Mouse (Mus musculus) adrenal gland, postnatal 10 days (tissue): Measurements from ENCODE around the gene Best2. TPM values are rescaled to one million over a fixed set of nuclear protein-coding genes. Genes with fewer than 3 reads are reported as not detected.
A peak's percentile ranks its signal among the peaks of the same experiment; 100 is the strongest.

ENCODE experiments used
- DNase-seq: peaks from one replicate; pipeline ENCODE4 v3.0.0; 2021; ENCODE audit warnings: mixed read lengths
- long read RNA-seq, 2 experiments: library from polyadenylated mRNA; stranded (forward); transcript quantifications; one replicate each; pipeline ENCODE4 v2.0.0; 2021
- total RNA-seq, 2 experiments: library from RNA; stranded (reverse); gene quantifications; 2 replicates each; pipeline ENCODE4 v1.2.3; 2021

Best2 gene
- not detected for total RNA-seq
- long read RNA-seq, experiment 1, result 0 reads
- long read RNA-seq, experiment 2, result 0 reads

- DNase-seq, result no peak
Measured at GRCm38 (mm10) chr8:85014431-85014830, at the start of gene Best2. TSS of gene Best2 (minus strand) at chr8:85014531.

GRCm38 (mm10) chr8:85062603-85063002 lies 48.3 kb upstream of the Best2 start:
- DNase-seq, result no peak

GRCm38 (mm10) chr8:85059879-85060616 lies 45.7 kb upstream of the Best2 start, which contains the start of gene Fbxw9:
TSS of gene Fbxw9 (plus strand) at chr8:85060055.
- peak; percentile 93 for DNase-seq

- no peak for DNase-seq
Measured at GRCm38 (mm10) chr8:85057367-85057766, 43.0 kb upstream of the Best2 start.

GRCm38 (mm10) chr8:85043619-85044018 lies 29.3 kb upstream of the Best2 start:
- no peak for DNase-seq

GRCm38 (mm10) chr8:85037681-85038531 lies 23.6 kb upstream of the Best2 start:
- peak; percentile 68 for DNase-seq

GRCm38 (mm10) chr8:85037366-85037680 lies 23.0 kb upstream of the Best2 start:
- no peak for DNase-seq

- DNase-seq, result peak; percentile 94
Measured at GRCm38 (mm10) chr8:85036718-85037365, 22.5 kb upstream of the Best2 start, which contains the start of gene Tnpo2. TSS of gene Tnpo2 (plus strand) at chr8:85036915.

GRCm38 (mm10) chr8:85036381-85036717 lies 22.0 kb upstream of the Best2 start:
- DNase-seq, result no peak

- peak; percentile 49 for DNase-seq
Measured at GRCm38 (mm10) chr8:85035728-85036310, 21.5 kb upstream of the Best2 start.

GRCm38 (mm10) chr8:85035165-85035727 lies 20.9 kb upstream of the Best2 start:
- DNase-seq, result no peak

- DNase-seq, result peak; percentile 83
Measured at GRCm38 (mm10) chr8:85034764-85035163, 20.4 kb upstream of the Best2 start.

- DNase-seq, result no peak
Measured at GRCm38 (mm10) chr8:85033867-85034266, 19.5 kb upstream of the Best2 start.

- DNase-seq, result no peak
Measured at GRCm38 (mm10) chr8:85032622-85033311, 18.4 kb upstream of the Best2 start.

GRCm38 (mm10) chr8:85029271-85029670 lies 14.9 kb upstream of the Best2 start:
- no peak for DNase-seq

- no peak for DNase-seq
Measured at GRCm38 (mm10) chr8:85027922-85028321, 13.6 kb upstream of the Best2 start.

GRCm38 (mm10) chr8:85027516-85027855 lies 13.2 kb upstream of the Best2 start:
- no peak for DNase-seq

- DNase-seq, result peak; percentile 97
Measured at GRCm38 (mm10) chr8:85026670-85027515, 12.6 kb upstream of the Best2 start, which contains the start of gene Trir. TSS of gene Trir (plus strand) at chr8:85026823.

- DNase-seq, result peak; percentile 86
Measured at GRCm38 (mm10) chr8:85025098-85025932, 11.0 kb upstream of the Best2 start, which contains the start of gene Asna1. TSS of gene Asna1 (minus strand) at chr8:85025281.

GRCm38 (mm10) chr8:85023846-85024245 lies 9.5 kb upstream of the Best2 start:
- no peak for DNase-seq
